Mouse (Mus musculus) limb, embryonic 14.5 days (tissue): ENCODE data around the gene Spryd3. TPM values are rescaled to one million over a fixed set of nuclear protein-coding genes. Genes with fewer than 3 reads are reported as not detected.
"Not testable (repeated sequence)": the region's sequence is repeated elsewhere in the genome, so short reads cannot be mapped to it uniquely, and the experiment has no call there.

Experiments used
- ATAC-seq: fragments of 200-750 bp; cut with Nextera tagmentation; 2 replicates; pipeline ENCODE4 v1.8.0; 2017; ENCODE audit warnings: low read depth, moderate number of reproducible peaks, moderate TSS enrichment; ENCODE audit not compliant: low FRiP score
- DNase-seq: peaks from one replicate; pipeline ENCODE4 v3.0.0-alpha.2; 2015; ENCODE audit warnings: low spot score
- H3K27ac ChIP-seq: fragments of 300-500 bp; sonication (generic); replicated peaks from 2 replicates; pipeline ENCODE4 v1.5.1; 2014; ENCODE audit warnings: low read depth, mild to moderate bottlenecking, low read length, moderate library complexity, mixed read lengths
- H3K27me3 ChIP-seq: fragments of 300-500 bp; sonication (generic); 2 replicates; pipeline ENCODE4 v1.6.1; 2014; ENCODE audit warnings: low read length, mixed read lengths; ENCODE audit not compliant: control insufficient read depth, insufficient read depth
- H3K36me3 ChIP-seq: fragments of 300-500 bp; sonication (generic); 2 replicates; pipeline ENCODE4 v1.6.1; 2014; ENCODE audit warnings: mild to moderate bottlenecking, low read length, moderate library complexity, mixed read lengths; ENCODE audit not compliant: control insufficient read depth, insufficient read depth
- H3K4me1 ChIP-seq: fragments of 300-500 bp; sonication (generic); 2 replicates; pipeline ENCODE4 v1.6.1; 2014; ENCODE audit warnings: antibody characterized with exemption, low read length, mixed read lengths; ENCODE audit not compliant: control insufficient read depth, insufficient read depth
- H3K4me2 ChIP-seq: fragments of 300-500 bp; sonication (generic); replicated peaks from 2 replicates; pipeline ENCODE4 v1.6.1; 2014; ENCODE audit warnings: low read depth, mild to moderate bottlenecking, low read length, moderate library complexity; ENCODE audit not compliant: severe bottlenecking
- H3K4me3 ChIP-seq: fragments of 300-500 bp; sonication (generic); replicated peaks from 2 replicates; pipeline ENCODE4 v1.5.1; 2014; ENCODE audit warnings: low read length
- H3K9ac ChIP-seq: fragments of 300-500 bp; sonication (generic); 2 replicates; pipeline ENCODE4 v1.6.1; 2014; ENCODE audit warnings: mild to moderate bottlenecking, low read depth, low read length, moderate library complexity; ENCODE audit not compliant: severe bottlenecking
- H3K9me3 ChIP-seq: fragments of 300-500 bp; sonication (generic); 2 replicates; pipeline ENCODE4 v1.6.1; 2016; ENCODE audit warnings: low read length; ENCODE audit not compliant: control insufficient read depth
- POLR2A ChIP-seq: fragments of 200-500 bp; IDR thresholded peaks from 2 replicates; pipeline ENCODE4 v1.8.0; 2012; ENCODE audit warnings: inconsistent platforms, mild to moderate bottlenecking, moderate library complexity, borderline replicate concordance; ENCODE audit not compliant: insufficient read depth, insufficient read length; ENCODE audit errors: extremely low read depth
- WGBS: fragments of 180-500 bp; shearing (Covaris S2); extraction: QIAGEN DNeasy Blood & Tissue Kit; methylation state at CpG from one replicate; pipeline ENCODE4 v1.1.7; 2014; 5-methylcytosine and 5-hydroxymethylcytosine counted together
- polyA plus RNA-seq, 2 experiments: library from polyadenylated mRNA; depleted of rRNA in 1 of 2; stranded (reverse) in 1 of 2; unstranded in 1 of 2; fragments of >200 nt; fragmentation: Nextera tagmentation in 1 of 2; extraction: Ambion mirVana in 1 of 2; gene quantifications; 2 replicates each; pipeline versions ENCODE4 v1.2.1 to v1.2.3; 2012 to 2014

Gene Spryd3
- polyA plus RNA-seq, 2 experiments: 18.7 to 37.4 TPM

- Histone ChIP-seq H3K9me3 (no peaks in the 10 kb centered on the region), H3K4me2 (no peak overlapping the region), H3K4me1 (no peaks in the 10 kb centered on the region), H3K27me3 (no peaks in the 10 kb centered on the region), H3K9ac (no peak overlapping the region), H3K36me3 (peaks cover 97% of the 10 kb centered on the region), H3K4me3 (no peak overlapping the region), H3K27ac (no peak overlapping the region)
- no peak for DNase-seq
- ATAC-seq: no peak
- 81% methylated on average over 12 of the region's 12 CpGs for WGBS
- TF ChIP-seq POLR2A: no peak
These were observed 46.0 kb downstream of the Spryd3 start for GRCm38 (mm10) chr15:102089914-102090585.

- Histone ChIP-seq H3K4me1 (no peaks in the 10 kb centered on the region), H3K27ac (no peak overlapping the region), H3K9me3 (no peaks in the 10 kb centered on the region), H3K36me3 (peaks cover 64% of the 10 kb centered on the region), H3K4me2 (no peak overlapping the region), H3K27me3 (no peaks in the 10 kb centered on the region), H3K4me3 (no peak overlapping the region), H3K9ac (no peak overlapping the region)
- DNase-seq (no peak), ATAC-seq (no peak)
- 84% methylated on average over 4 of the region's 4 CpGs for WGBS
- TF ChIP-seq POLR2A: no peak
These were observed 53.0 kb downstream of the Spryd3 start for GRCm38 (mm10) chr15:102083028-102083427.

DNA sequence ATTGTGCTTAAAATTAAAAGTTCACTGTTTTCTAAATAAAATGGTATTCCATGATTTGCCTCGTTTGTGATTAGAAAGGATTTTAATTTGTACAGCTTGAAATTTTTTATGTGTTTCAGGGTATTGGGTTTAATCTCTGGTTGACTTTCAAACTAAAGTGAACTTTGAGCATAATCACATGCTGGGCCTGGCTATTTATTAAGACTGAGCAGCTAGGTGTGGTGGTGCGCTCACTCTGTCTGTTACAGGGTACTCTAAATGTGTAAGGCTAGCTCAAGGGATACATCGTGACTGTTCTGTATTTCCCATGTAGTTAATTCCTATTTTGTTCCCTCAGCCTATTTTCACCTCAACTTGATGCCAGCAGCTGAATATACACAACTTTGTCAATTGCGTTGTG lies 53.9 kb downstream of the Spryd3 start:
- no peak for TF ChIP-seq POLR2A
- no peaks in the 10 kb centered on the region for H3K4me1 ChIP-seq
- peaks cover 55% of the 10 kb centered on the region for H3K36me3 ChIP-seq
- no peak for DNase-seq
- H3K9ac ChIP-seq: no peak overlapping the region
- H3K4me3 ChIP-seq: no peak overlapping the region
- no peak overlapping the region for H3K4me2 ChIP-seq
- H3K27me3 ChIP-seq: no peaks in the 10 kb centered on the region
- ATAC-seq: no peak
- H3K9me3 ChIP-seq: no peaks in the 10 kb centered on the region
- H3K27ac ChIP-seq: no peak overlapping the region
- 85% methylated on average over 4 of the region's 4 CpGs for WGBS

GRCm38 (mm10) chr15:102080429-102080828 lies 55.6 kb downstream of the Spryd3 start:
- no peak for ATAC-seq
- H3K9ac ChIP-seq: no peak overlapping the region
- H3K27me3 ChIP-seq: no peaks in the 10 kb centered on the region
- TF ChIP-seq POLR2A: no peak
- H3K4me1 ChIP-seq: peaks cover 5% of the 10 kb centered on the region; the same call in 1 of the 2 replicates
- no peak overlapping the region for H3K4me2 ChIP-seq
- no peak for DNase-seq
- H3K27ac ChIP-seq: no peak overlapping the region
- H3K4me3 ChIP-seq: no peak overlapping the region
- 75% methylated on average over 2 of the region's 2 CpGs for WGBS
- H3K36me3 ChIP-seq: peaks cover 40% of the 10 kb centered on the region
- no peaks in the 10 kb centered on the region for H3K9me3 ChIP-seq

DNA sequence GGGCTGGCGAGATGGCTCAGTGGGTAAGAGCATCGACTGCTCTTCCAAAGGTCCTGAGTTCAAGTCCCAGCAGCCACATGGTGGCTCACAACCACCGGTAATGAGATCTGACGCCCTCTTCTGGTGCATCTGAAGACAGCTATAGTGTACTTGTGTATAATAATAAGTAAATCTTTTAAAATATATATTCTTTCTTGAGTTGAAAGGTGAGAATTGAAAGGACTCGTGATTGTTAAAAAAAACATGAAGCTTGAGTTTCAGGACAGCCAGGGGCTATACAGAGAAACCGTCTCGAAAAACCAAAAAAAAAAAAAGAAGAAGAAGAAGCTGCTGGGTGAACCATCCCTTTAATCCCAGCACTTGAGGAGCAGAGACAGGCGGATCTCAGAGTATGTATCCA lies 56.1 kb downstream of the Spryd3 start:
- not testable (repeated sequence) for DNase-seq, H3K27ac ChIP-seq, H3K4me3 ChIP-seq, H3K27me3 ChIP-seq, H3K4me2 ChIP-seq, H3K9ac ChIP-seq, H3K9me3 ChIP-seq, ATAC-seq
- 73% methylated on average over 8 of the region's 8 CpGs for WGBS
- Histone ChIP-seq H3K4me1 (peaks cover 10% of the 10 kb centered on the region; the same call in 1 of the 2 replicates), H3K36me3 (peaks cover 37% of the 10 kb centered on the region)
